Mouse (Mus musculus): ENCODE results near the gene Mfap5. TPM values are rescaled to one million over a fixed set of nuclear protein-coding genes. Genes with fewer than 3 reads are reported as not detected.

The Mfap5 gene
- polyA plus RNA-seq, 1 experiment from 2014 or later: 2.0 TPM

DNA sequence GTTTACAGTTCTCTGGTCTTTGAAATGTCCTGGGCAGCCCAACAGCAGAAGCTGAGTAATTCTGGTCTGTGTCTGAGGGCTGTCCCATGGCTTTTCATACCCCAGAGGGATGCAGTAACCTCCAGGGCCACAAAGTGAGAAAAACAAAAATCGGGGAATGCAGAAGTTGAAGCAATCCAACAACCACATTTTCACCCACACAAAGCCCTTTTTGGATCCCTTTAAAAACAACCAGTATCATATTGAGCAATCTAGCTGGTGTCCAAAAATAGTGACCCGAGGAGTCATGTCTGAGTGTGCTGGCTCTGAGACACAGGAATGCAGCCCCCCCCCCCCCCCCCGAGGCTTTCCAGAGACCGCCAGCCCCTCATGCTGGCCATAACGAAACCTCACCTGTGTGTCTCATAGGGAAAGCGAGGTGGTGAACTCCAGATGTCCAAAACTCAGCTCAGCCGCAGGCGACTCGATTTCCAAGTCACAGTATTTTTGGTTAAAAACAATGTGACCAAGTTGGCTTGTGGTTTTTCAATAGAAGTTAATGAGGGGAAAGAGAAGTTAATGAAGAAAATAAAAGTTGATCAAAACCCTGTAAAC is 39.7 kb downstream of the Mfap5 start:
- Histone ChIP-seq H3K27me3 (ENCODE audit: control insufficient read depth, insufficient read depth, low read length) (no peaks in the 10 kb centered on the region), H3K9me3 (ENCODE audit: control insufficient read depth, low read length) (no peaks in the 10 kb centered on the region), H3K36me3 (replicated peaks; ENCODE audit: control insufficient read depth, insufficient read depth) (no peaks in the 10 kb centered on the region), H3K4me3 (replicated peaks; ENCODE audit: low read length) (no peak overlapping the region), H3K27ac (no peak overlapping the region), H3K4me2 (replicated peaks) (no peak overlapping the region), H3K4me1 (replicated peaks; ENCODE audit: control insufficient read depth, insufficient read depth, low read length) (no peaks in the 10 kb centered on the region), H3K9ac (no peak overlapping the region)
- ATAC-seq (ENCODE audit: low FRiP score) (no peak), DNase-seq (ENCODE audit: low spot score) (no peak)
- WGBS: 82% methylated on average over 9 of the region's 9 CpGs

DNA sequence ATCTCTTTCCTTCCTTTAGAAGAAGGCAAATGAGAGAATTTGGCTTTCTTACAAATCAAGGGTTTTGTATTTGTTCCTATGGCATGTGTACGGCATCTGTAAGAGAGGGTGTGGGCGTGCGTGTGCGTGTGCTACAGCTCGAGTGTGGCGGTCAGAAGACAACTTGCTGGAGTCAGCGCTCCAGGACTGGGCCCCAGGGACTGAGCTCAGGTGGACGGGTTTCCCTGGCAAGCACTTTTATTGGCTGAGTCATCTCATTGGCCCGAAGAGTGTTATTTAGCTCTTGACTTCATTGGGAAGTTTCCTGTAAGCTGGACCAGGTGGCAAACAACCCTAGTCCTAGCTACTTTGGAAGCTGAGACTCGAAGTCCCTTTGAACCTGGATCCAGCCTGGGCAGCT is 40.3 kb downstream of the Mfap5 start:
- H3K27me3 ChIP-seq (ENCODE audit: control insufficient read depth, insufficient read depth, low read length): no peaks in the 10 kb centered on the region
- ATAC-seq (ENCODE audit: low FRiP score) (no peak), DNase-seq (ENCODE audit: low spot score) (no peak)
- no peak overlapping the region for H3K4me3 ChIP-seq (replicated peaks; ENCODE audit: low read length)
- no peaks in the 10 kb centered on the region for H3K36me3 ChIP-seq (replicated peaks; ENCODE audit: control insufficient read depth, insufficient read depth)
- no peak overlapping the region for H3K9ac ChIP-seq
- no peak overlapping the region for H3K4me2 ChIP-seq (replicated peaks)
- no peak overlapping the region for H3K27ac ChIP-seq
- H3K4me1 ChIP-seq (replicated peaks; ENCODE audit: control insufficient read depth, insufficient read depth, low read length): no peaks in the 10 kb centered on the region
- no peaks in the 10 kb centered on the region for H3K9me3 ChIP-seq (ENCODE audit: control insufficient read depth, low read length)
- WGBS: 84% methylated on average over 10 of the region's 10 CpGs

DNA sequence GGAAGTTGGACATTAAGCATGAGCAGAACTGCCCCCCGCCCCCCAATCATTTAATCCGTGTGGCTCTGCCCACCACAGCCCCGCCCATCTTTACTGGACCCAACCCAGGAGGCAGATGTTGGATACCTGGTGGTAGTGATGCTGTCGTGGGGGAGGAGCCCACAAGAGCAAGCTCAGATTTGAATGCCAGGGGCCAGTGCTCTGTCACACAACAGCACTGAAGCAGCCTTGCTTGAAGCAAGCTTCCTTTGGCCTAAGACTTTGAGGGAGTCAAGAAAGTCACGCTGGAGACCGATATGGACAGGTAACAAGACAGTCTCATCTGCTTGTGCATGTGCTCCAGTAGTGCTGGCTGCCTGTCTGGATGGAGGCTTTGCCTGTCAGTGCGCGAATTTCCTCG is 48.0 kb downstream of the Mfap5 start, which contains the start of gene Aicda:
Gene Aicda (plus strand): TSS at position 196 of the 400 bp plus-strand sequence.
- H3K4me1 ChIP-seq (replicated peaks; ENCODE audit: control insufficient read depth, insufficient read depth, low read length): peaks cover 2% of the 10 kb centered on the region; the same call in 1 of the 2 replicates
- H3K9me3 ChIP-seq (ENCODE audit: control insufficient read depth, low read length): no peaks in the 10 kb centered on the region
- no peaks in the 10 kb centered on the region for H3K36me3 ChIP-seq (replicated peaks; ENCODE audit: control insufficient read depth, insufficient read depth)
- no peak within 1 kb of the TSS for H3K4me3 ChIP-seq (replicated peaks; ENCODE audit: low read length)
- H3K9ac ChIP-seq: no peak within 1 kb of the TSS
- DNase-seq (ENCODE audit: low spot score) (no peak), ATAC-seq (ENCODE audit: low FRiP score) (no peak)
- H3K4me2 ChIP-seq (replicated peaks): no peak within 1 kb of the TSS
- 56% methylated on average over 9 of the region's 9 CpGs for WGBS
- H3K27me3 ChIP-seq (ENCODE audit: control insufficient read depth, insufficient read depth, low read length): no peaks in the 10 kb centered on the region
- no peak within 1 kb of the TSS for H3K27ac ChIP-seq

DNA sequence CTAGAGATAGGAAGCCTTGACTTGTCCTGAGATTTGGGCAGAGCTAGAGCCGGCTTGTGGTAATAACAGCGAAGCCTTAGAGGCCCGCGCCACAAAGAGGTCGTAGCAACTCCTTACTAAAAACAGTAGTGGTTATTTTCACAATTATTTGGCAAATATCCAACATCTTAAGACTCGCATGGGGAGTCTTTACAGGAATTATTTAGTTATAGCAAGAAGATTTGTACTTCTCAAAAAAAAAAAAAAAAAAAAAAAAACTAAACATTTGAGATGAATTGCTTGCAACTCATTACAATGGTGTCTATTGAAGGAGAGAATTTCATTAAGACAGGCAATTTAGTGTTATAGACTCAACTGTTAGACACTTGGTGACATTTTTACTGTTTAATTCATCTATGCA is 48.5 kb downstream of the Mfap5 start:
- Histone ChIP-seq H3K4me1 (replicated peaks; ENCODE audit: control insufficient read depth, insufficient read depth, low read length) (peaks cover 2% of the 10 kb centered on the region; the same call in 1 of the 2 replicates), H3K36me3 (replicated peaks; ENCODE audit: control insufficient read depth, insufficient read depth) (no peaks in the 10 kb centered on the region), H3K27ac (no peak overlapping the region), H3K9me3 (ENCODE audit: control insufficient read depth, low read length) (no peaks in the 10 kb centered on the region), H3K4me2 (replicated peaks) (no peak overlapping the region), H3K4me3 (replicated peaks; ENCODE audit: low read length) (no peak overlapping the region), H3K27me3 (ENCODE audit: control insufficient read depth, insufficient read depth, low read length) (no peaks in the 10 kb centered on the region), H3K9ac (no peak overlapping the region)
- no peak for ATAC-seq (ENCODE audit: low FRiP score)
- no peak for DNase-seq (ENCODE audit: low spot score)
- WGBS: 75% methylated on average over 6 of the region's 6 CpGs

DNA sequence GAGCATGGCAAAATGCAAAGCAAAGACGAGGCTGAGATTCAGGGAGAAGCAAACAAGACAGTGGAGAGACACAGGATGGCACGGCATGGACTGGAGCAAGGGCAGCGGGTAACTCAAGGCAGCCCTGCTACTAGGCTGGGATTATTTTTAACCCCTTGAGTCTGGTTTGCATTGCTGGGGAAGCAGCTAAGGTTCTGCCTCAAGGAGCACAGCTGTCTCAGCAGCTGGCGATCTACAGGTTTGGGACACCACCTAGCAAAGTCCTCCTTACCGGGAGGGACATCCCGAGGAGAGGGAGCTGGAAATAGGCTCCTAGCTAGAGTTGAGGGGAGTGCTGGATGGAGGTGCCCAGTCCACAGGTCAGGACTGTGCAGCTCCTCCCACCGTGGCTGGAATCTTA is 49.6 kb downstream of the Mfap5 start:
- H3K9ac ChIP-seq: no peak overlapping the region
- no peak overlapping the region for H3K4me3 ChIP-seq (replicated peaks; ENCODE audit: low read length)
- H3K4me2 ChIP-seq (replicated peaks): no peak overlapping the region
- no peaks in the 10 kb centered on the region for H3K27me3 ChIP-seq (ENCODE audit: control insufficient read depth, insufficient read depth, low read length)
- H3K9me3 ChIP-seq (ENCODE audit: control insufficient read depth, low read length): no peaks in the 10 kb centered on the region
- no peak overlapping the region for H3K27ac ChIP-seq
- peaks cover 2% of the 10 kb centered on the region; the same call in 1 of the 2 replicates for H3K4me1 ChIP-seq (replicated peaks; ENCODE audit: control insufficient read depth, insufficient read depth, low read length)
- ATAC-seq (ENCODE audit: low FRiP score): no peak
- 55% methylated on average over 7 of the region's 7 CpGs for WGBS
- no peaks in the 10 kb centered on the region for H3K36me3 ChIP-seq (replicated peaks; ENCODE audit: control insufficient read depth, insufficient read depth)
- no peak for DNase-seq (ENCODE audit: low spot score)

DNA sequence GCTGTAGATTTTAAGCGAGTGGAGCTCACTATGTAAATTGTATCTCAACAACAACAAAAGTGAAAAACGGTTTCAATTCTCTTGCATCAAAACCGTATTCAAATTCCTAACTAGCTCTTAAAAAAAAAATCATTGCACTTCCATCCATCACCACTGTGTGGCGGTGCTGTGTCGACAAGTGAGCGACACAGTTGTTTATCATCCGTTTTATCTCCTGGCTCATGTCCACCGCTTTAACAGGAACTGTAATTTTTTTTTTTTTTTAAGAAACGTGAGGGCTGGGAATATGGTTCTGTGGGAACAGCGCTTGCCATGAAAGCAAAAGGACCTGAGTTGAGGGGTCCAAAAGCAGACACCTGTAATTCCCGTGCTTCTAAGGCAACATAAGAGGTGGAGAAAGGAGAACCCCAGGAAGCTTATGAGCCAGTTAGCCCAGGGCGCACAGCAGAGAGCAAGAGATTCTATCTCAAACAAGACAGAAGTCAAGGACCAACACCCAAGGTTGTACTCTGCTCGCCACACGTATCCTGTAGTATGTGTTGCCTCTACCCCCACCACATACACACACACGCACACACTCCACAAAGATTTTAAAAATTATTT is 51.4 kb downstream of the Mfap5 start:
- peak; percentile 21; the same call in 1 of the 2 replicates for ATAC-seq (ENCODE audit: low FRiP score)
- 26% methylated on average over 15 of the region's 15 CpGs for WGBS
- Histone ChIP-seq H3K4me3 (replicated peaks; ENCODE audit: low read length) (peak overlapping the region; percentile 14; the same call in 1 of the 2 replicates), H3K9me3 (ENCODE audit: control insufficient read depth, low read length) (no peaks in the 10 kb centered on the region), H3K36me3 (replicated peaks; ENCODE audit: control insufficient read depth, insufficient read depth) (no peaks in the 10 kb centered on the region), H3K27me3 (ENCODE audit: control insufficient read depth, insufficient read depth, low read length) (no peaks in the 10 kb centered on the region), H3K27ac (no peak overlapping the region), H3K4me1 (replicated peaks; ENCODE audit: control insufficient read depth, insufficient read depth, low read length) (peaks cover 2% of the 10 kb centered on the region; the same call in 1 of the 2 replicates), H3K9ac (no peak overlapping the region), H3K4me2 (replicated peaks) (peak overlapping the region; percentile 39)
- DNase-seq (ENCODE audit: low spot score): peak; percentile 89

DNA sequence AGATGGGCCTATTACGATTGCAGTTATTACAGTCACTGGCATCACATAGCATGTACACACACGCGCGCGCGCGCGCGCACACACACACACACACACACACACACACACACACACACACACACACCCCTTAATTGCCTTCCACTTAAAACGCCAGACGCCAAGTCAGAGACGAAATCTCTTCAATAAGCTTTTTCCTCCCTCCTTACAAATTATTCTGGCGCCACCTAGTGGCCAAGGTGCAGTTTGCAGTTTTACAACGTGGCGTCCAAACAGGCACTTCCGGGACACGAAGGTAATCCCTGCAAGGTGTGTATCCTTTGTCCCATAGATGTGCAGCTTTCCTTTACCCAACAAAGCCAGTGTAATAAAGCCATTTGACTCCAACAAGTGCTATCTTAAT is 54.8 kb downstream of the Mfap5 start:
- ATAC-seq (ENCODE audit: low FRiP score): peak; percentile 41; the same call in 1 of the 2 replicates
- Histone ChIP-seq H3K27ac (no peak overlapping the region), H3K36me3 (replicated peaks; ENCODE audit: control insufficient read depth, insufficient read depth) (no peaks in the 10 kb centered on the region), H3K9ac (no peak overlapping the region), H3K4me2 (replicated peaks) (peak overlapping the region; percentile 34), H3K9me3 (ENCODE audit: control insufficient read depth, low read length) (no peaks in the 10 kb centered on the region), H3K27me3 (ENCODE audit: control insufficient read depth, insufficient read depth, low read length) (no peaks in the 10 kb centered on the region), H3K4me3 (replicated peaks; ENCODE audit: low read length) (no peak overlapping the region), H3K4me1 (replicated peaks; ENCODE audit: control insufficient read depth, insufficient read depth, low read length) (peaks cover 2% of the 10 kb centered on the region; the same call in 1 of the 2 replicates)
- peak; percentile 89 for DNase-seq (ENCODE audit: low spot score)
- WGBS: 17% methylated on average over 17 of the region's 17 CpGs

DNA sequence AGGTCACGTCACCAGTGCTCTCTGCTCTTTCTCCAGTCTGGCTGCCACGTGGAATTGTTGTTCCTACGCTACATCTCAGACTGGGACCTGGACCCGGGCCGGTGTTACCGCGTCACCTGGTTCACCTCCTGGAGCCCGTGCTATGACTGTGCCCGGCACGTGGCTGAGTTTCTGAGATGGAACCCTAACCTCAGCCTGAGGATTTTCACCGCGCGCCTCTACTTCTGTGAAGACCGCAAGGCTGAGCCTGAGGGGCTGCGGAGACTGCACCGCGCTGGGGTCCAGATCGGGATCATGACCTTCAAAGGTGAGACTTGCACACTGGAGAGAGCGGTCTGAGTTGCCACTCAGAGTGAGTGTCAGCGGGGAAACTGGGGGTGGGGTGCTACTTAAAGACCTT is 55.4 kb downstream of the Mfap5 start:
- Histone ChIP-seq H3K9ac (no peak overlapping the region), H3K4me3 (replicated peaks; ENCODE audit: low read length) (no peak overlapping the region), H3K27ac (no peak overlapping the region), H3K4me1 (replicated peaks; ENCODE audit: control insufficient read depth, insufficient read depth, low read length) (peaks cover 2% of the 10 kb centered on the region; the same call in 1 of the 2 replicates), H3K9me3 (ENCODE audit: control insufficient read depth, low read length) (no peaks in the 10 kb centered on the region), H3K27me3 (ENCODE audit: control insufficient read depth, insufficient read depth, low read length) (no peaks in the 10 kb centered on the region), H3K4me2 (replicated peaks) (no peak overlapping the region), H3K36me3 (replicated peaks; ENCODE audit: control insufficient read depth, insufficient read depth) (no peaks in the 10 kb centered on the region)
- ATAC-seq (ENCODE audit: low FRiP score) (peak; percentile 32; the same call in 1 of the 2 replicates), DNase-seq (ENCODE audit: low spot score) (no peak)
- WGBS: 85% methylated on average over 20 of the region's 20 CpGs

DNA sequence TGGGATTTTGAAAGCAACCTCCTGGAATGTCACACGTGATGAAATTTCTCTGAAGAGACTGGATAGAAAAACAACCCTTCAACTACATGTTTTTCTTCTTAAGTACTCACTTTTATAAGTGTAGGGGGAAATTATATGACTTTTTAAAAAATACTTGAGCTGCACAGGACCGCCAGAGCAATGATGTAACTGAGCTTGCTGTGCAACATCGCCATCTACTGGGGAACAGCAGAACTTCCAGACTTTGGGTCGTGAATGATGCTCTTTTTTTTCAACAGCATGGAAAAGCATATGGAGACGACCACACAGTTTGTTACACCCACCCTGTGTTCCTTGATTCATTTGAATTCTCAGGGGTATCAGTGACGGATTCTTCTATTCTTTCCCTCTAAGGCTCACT is 56.8 kb downstream of the Mfap5 start:
- peak; percentile 89 for DNase-seq (ENCODE audit: low spot score)
- Histone ChIP-seq H3K4me3 (replicated peaks; ENCODE audit: low read length) (no peak overlapping the region), H3K36me3 (replicated peaks; ENCODE audit: control insufficient read depth, insufficient read depth) (no peaks in the 10 kb centered on the region), H3K4me2 (replicated peaks) (peak overlapping the region; percentile 26), H3K4me1 (replicated peaks; ENCODE audit: control insufficient read depth, insufficient read depth, low read length) (no peaks in the 10 kb centered on the region; the same call in 1 of the 2 replicates), H3K9me3 (ENCODE audit: control insufficient read depth, low read length) (no peaks in the 10 kb centered on the region), H3K27ac (no peak overlapping the region), H3K27me3 (ENCODE audit: control insufficient read depth, insufficient read depth, low read length) (no peaks in the 10 kb centered on the region), H3K9ac (no peak overlapping the region)
- peak; percentile 41; the same call in 1 of the 2 replicates for ATAC-seq (ENCODE audit: low FRiP score)
- 4% methylated on average over 6 of the region's 6 CpGs for WGBS
